Mouse (Mus musculus): Measurements from ENCODE around the gene Ehd3. TPM values are rescaled to one million over a fixed set of nuclear protein-coding genes. Genes with fewer than 3 reads are reported as not detected.
"Not testable (repeated sequence)": the region's sequence is repeated elsewhere in the genome, so short reads cannot be mapped to it uniquely, and the experiment has no call there.

The Ehd3 gene
- total RNA-seq, 2 experiments from 2014 or later: 1.3 TPM; not detected in 1

DNA sequence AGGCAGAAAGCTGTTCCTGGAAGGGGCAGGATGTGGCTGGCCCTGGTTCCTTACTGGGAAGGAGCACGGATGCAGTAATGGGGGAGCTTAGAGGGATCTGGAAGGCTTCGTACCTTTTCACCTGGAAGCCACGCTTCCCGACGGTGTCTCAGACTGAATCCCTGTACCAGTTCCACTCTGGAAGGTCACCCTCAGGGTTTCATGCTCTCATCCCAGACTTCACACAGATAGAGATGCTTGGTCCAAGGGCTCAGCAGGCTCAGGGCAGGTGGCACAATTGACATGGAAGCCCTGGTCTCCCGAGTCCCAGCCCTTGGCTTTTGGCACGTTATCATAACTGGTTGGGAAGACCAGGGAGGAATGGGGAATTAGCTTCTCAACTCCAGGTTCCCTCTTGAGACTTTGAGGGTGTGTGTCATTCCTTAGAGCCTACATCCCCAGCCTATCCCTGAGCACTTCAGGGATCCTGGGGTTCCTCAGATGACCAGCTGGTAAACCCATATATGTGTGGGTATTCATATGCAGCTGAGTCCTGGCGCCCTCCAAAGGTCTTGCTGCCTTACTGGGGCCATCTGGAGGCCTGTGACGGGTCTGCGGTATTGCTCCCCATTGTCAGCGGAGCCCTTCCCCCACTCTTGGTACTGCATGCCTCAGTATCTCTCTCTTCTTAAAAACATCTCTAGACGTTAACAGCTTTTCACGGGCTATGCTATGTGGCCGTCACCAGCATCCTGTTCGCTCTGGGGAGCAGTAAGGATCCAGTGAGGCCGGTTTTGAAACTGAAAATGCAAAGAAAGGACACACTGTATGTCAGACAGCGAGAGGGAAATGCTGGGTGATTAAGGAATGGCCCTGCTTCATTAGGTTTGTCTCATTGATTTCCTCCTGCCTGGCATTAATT is 19.4 kb downstream of the Ehd3 start:
- no peak for ATAC-seq (replicated peaks; ENCODE audit: low FRiP score, poor library complexity, severe bottlenecking)

DNA sequence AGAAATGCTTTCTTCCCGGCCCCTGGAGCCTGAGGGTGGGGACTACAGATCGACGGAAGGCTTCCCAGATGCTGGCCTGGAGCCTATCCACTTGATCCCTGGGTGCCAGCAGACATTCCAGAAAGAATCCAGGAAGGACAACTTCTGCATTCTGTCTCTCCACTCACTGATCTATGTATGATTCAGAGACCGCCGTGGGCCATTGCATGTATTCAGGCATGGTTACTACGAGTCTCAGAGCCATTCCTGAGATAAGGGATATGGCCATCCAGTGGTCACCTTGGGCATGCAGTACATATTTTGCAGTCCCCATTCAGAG is 20.0 kb downstream of the Ehd3 start:
- no peak for ATAC-seq (replicated peaks; ENCODE audit: low FRiP score, poor library complexity, severe bottlenecking)

DNA sequence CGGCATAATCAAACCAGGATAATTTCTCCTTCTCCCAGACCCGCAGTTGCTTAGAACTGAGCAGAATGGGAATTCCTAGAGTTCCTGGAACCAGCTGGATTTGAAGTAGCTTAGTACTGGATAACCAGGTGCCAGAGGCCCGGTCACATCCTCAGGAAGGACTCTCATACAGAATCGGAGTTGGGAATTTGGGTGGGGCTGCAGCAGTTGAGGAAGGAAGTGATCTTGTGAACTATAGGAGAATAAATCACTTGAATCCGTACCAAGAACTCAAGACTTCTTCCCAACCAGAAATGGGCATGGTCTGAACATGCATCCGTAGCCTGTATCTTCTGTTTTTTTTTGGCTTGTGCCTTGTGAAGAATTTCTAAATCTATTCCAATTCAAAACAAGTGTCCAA is 22.2 kb downstream of the Ehd3 start:
- ATAC-seq (replicated peaks; ENCODE audit: low FRiP score, poor library complexity, severe bottlenecking): no peak

DNA sequence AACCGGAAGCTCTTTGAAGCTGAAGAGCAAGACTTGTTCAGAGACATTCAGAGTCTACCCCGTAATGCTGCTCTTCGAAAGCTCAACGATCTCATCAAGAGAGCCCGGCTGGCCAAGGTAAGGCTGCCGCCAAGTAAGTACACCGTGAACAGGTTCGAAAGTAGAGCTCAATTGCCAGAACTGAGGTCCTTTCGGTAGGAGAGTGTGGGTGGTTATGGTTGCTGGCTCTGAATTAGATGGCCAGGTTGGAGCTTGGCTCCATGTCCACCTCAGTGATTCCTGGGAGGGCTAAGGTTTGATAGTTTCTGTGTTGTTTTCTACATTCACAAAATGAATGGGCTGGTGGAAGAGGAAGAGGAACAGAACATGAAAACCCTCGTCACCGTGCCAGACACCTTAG is 23.5 kb downstream of the Ehd3 start:
- no peak for ATAC-seq (replicated peaks; ENCODE audit: low FRiP score, poor library complexity, severe bottlenecking)

DNA sequence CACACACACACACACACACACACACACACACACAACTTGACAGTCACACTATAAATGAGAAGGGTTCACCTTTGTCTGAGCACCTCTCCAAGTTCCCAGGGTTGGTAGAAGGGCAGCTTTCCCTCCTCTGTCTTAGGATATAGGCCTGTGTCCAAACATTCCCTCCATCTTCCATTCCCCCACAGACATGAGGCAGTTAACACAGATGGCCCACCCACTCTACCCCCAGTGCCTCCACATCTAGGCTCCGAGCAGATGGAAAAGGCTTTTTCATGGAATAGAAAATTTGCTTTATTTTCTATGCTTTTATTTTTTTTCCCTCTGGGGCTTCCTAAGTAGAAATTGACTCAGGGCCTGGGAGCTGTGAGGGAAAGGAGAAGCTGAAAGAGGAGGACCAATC is 26.6 kb downstream of the Ehd3 start:
- no peak for ATAC-seq (replicated peaks; ENCODE audit: low FRiP score, poor library complexity, severe bottlenecking)

DNA sequence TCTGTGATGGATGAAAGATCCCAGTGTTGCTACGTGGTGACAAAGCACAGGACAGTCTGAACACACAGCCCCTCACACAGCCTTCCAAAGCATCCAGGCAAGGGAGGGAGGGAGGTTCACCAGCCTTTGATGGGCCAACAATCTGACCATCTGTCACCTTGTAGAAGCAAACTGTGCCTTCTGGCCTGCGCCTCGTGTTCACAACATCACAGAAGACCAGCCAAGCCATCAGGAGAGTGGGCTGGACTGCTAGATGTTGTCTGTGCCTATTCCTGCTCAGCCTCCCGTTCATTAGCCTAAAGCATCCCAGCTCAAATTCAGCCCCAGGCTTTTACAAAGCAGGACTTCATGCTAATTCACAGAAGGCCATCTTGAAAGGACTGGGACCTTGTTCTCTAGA is 27.5 kb downstream of the Ehd3 start:
- ATAC-seq (replicated peaks; ENCODE audit: low FRiP score, poor library complexity, severe bottlenecking): no peak

DNA sequence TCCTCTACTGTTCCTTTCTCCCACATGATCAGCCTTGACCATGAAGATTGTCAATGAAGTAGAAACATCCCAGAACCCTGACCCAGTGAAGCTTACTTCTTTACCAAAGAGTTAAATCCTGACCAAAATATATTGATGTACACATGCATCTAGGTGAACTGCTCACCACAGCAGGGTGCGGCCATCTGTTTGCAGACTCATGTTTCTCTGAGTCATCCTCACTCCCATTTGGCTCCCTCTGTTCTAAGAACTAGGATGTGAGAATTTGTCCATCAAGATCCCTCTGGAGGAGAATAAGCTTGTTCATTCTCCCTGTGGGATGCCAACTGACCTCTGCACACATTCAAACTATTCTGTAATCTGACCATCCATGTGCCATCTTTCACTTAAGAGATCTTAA is 29.0 kb downstream of the Ehd3 start:
- ATAC-seq (replicated peaks; ENCODE audit: low FRiP score, poor library complexity, severe bottlenecking): no peak

DNA sequence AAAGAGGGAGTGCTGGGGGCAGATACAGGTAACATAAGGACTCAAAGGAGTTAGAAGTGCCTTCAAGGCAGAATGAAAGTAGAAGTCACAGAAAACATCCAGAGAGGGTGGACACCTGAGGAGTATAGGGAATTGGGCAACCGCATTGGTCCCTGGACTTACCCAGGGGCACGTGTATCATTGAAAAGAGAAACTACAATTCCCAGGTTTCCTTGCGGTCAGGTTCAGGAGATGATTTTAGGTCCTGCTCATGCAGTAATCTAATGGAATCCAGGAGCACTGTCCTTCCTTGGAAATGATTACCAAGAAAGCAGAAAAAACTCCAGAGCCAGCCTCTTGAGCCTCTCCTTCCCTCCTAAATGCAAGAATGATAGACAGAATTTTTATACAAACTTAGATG is 29.5 kb downstream of the Ehd3 start:
- ATAC-seq (replicated peaks; ENCODE audit: low FRiP score, poor library complexity, severe bottlenecking): no peak

DNA sequence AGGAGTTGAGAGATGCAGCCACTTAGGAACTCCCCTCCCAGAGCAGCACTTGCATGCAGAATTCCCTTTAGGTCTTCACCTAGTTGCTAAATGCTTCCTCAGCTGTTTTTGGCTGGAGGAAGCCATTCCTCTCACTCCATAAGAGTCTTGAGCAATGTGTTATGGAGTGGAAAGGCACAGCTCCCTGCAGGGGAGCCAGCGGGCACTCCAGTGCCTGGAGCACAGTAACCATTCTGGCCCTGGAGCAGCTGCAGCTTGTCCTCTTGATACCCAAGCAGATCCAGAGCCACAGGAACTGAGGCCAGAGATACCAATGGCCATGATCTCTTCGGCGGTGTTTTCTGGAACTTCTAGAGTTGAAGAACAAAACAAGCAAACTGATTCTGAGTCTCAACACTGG is 32.7 kb downstream of the Ehd3 start:
- ATAC-seq (replicated peaks; ENCODE audit: low FRiP score, poor library complexity, severe bottlenecking): no peak

DNA sequence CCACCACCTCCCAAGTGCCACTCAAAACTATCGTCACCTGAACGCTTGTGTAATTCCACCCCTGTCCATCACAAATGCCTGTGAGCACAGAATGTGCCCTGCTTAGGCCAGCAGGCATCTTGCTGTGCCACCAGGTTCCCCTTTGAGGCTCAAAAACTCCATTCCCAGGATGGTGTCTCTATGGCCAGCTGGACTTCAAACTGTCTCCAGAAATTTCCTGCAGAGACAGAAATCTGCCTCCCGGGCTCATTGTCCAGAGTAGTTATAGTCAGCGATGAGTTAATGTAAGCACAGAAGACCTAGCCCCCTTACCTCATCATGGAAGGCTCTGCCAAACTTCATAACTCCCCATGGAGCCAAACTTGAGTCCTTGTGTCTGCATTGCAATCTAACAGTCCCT is 33.3 kb downstream of the Ehd3 start:
- no peak for ATAC-seq (replicated peaks; ENCODE audit: low FRiP score, poor library complexity, severe bottlenecking)

DNA sequence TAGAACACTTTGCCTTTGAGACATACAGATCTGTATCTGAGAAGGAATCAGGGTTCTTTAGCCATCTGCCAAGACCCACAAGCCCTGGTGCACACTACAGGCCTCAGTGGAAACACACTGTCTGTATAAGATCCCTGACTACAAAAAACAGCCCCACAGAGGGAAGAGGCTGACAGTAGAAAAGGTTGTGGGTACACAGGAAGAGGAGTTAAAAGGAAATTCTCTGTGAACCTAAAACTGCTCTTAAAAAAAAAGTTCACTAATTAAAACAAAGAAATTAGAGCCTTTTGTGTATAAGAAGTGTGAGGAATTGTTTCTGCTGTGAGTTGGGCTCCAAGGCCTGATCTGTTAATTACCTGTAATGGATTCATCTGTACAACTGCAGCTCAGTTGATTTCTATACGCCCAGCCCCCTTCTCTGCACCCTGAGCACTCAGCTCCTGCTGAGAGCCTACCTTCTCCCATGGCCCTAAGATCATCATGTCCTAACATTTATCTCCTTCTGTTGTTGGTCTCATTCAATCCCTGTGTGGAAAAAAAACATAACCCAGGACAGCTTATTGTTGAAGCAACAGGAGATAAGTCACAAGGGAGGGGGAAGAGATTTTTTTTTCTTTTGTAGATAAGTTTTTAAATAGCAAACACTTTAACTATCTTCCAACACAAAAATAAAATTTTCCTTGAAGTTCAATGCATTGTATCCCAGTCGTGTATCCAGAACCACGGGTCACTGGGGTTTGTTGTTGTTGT is 35.3 kb downstream of the Ehd3 start:
- ATAC-seq (replicated peaks; ENCODE audit: low FRiP score, poor library complexity, severe bottlenecking): no peak

DNA sequence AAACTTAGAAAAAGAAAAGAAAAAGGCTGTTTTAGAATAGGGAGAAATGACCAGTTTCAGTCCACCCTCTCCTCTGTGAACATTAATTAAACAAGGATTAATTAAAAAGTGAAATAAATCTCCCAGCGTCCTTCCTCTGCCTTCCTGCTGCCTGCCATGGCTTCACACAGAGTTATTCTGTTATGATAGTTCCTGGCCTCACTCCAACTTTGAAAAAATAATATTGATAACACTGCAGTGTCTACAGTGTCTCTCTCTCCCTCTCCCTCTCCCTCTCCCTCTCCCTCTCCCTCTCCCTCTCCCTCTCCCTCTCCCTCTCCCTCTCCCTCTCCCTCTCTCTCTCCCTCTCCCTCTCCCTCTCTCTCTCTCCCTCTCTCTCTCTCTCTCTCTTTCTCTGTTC is 35.9 kb downstream of the Ehd3 start:
- not testable (repeated sequence) for ATAC-seq (replicated peaks; ENCODE audit: low FRiP score, poor library complexity, severe bottlenecking)

DNA sequence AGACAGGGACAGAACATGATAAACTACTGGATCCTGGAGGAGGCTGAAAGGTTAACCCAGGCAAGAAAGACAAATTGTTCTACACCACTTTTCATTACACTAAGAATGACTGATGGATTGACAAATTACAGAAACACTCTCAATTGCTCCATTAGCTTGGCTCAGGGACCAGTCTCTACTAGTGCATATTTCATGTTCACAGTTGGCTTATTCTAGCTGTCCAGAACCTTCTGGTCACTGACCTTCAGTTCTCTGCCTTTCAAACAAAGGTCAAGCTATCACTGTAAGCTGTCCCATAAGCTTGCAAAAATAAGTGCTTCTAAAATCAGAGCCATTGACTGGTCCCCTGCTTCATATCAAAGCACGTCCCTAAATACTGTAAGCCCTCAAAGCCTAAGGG is 39.0 kb downstream of the Ehd3 start:
- ATAC-seq (replicated peaks; ENCODE audit: low FRiP score, poor library complexity, severe bottlenecking): no peak

DNA sequence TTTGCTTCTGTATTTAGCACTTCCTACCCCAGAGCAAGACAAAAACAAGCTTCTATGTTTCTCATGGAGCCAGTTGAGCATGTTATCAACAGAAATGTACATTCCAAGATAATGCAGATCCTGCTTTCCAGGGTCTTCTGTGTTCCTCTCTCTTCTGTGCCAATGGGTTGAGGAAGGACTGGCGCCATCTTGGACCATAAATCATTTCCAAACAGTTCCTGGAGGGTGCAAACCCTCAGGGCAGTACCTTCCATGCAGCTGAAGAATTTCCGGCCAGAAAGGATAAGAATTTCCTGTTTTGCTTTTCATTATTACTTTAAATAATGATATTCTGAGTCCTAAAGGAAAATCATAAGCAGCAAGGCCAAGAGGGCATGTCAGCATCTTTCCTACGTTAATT is 41.7 kb downstream of the Ehd3 start:
- ATAC-seq (replicated peaks; ENCODE audit: low FRiP score, poor library complexity, severe bottlenecking): no peak

DNA sequence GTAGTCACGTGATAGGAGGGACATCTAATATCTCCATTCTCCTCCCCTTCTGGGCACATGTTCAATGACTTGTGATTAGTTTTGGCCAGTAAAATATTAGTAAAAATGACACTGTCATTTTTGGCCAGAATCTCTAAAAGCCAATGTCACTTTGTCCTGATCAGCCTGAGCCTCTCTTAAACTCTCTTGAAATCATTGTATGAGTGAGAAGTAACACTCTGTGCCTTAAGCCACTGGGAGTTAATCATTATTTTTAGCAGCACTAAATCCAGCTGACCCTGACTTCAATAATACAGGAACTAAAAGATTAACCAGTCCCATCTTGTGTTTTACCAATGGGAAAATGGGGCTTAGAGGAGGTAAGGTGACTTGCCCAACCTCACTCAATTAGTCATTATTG is 43.5 kb downstream of the Ehd3 start:
- no peak for ATAC-seq (replicated peaks; ENCODE audit: low FRiP score, poor library complexity, severe bottlenecking)

DNA sequence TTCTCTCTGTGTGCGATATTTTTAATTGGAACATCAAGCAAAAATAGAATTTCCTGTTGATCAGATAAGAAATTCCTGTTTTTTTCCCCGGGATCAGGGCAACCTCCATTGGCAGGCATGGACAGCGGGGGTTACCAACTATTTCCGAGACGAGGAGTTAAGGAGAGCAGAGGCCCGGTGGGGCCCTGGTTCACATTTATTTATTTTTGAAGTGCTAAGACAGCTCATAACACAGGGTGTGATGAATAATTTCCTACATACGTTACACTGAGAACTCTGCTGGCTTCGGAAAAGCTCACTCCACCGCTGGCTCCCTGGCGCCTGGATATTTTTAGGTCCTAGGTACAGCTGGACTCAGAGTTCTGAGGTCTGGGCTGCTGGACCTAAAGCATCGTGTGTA is 49.1 kb downstream of the Ehd3 start:
- ATAC-seq (replicated peaks; ENCODE audit: low FRiP score, poor library complexity, severe bottlenecking): no peak

DNA sequence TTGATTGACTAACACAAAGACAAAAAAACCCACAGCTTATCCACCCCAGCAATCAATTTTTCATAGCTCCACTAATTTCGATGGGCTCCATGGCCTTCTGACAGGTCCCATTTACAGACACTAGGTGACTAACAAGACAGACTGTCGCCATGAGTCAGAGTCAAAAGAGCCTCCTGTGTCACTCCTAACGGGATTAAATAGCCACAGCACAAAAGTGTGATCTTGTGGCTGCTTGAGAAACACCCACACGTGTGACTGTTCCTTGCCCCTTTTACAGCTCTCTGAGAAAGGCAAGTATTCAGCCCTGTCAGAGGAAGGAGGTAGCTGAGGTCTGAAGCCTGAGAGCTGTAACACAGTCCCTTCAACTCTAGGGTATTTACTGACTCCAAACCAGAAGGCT is 49.8 kb downstream of the Ehd3 start:
- ATAC-seq (replicated peaks; ENCODE audit: low FRiP score, poor library complexity, severe bottlenecking): no peak

DNA sequence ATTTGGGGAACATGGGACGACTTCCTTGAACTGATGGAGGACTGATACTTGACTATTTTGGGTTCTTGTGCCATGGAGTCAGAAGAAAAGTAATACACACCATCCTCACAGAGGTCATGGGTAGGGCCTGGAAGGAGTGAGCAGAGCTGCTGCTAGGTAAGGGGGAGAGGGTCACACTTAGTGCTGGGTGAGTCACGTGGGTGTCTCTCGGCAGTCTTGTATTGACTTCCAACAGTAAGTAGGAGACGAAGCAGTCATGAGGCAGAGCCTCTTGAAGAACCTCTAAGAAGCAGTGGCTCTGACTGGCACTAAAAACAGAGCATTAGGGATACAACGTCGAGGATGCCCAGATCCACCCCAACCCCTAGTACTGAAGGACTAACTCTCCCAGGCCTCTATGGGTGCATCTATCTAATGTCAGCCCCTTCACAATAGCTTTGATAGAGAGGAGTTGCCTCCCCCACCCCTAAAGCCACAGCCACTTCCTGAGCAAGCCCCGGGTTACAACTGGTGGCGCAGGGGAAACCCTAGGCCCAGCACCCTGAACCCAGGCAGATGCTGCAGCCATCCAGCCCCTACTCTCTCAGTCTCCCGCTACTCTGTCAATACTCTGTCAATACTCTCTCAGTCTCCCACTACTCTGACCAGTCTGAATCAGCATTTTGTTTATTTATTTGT is 65.2 kb downstream of the Ehd3 start:
- no peak for ATAC-seq (replicated peaks; ENCODE audit: low FRiP score, poor library complexity, severe bottlenecking)

DNA sequence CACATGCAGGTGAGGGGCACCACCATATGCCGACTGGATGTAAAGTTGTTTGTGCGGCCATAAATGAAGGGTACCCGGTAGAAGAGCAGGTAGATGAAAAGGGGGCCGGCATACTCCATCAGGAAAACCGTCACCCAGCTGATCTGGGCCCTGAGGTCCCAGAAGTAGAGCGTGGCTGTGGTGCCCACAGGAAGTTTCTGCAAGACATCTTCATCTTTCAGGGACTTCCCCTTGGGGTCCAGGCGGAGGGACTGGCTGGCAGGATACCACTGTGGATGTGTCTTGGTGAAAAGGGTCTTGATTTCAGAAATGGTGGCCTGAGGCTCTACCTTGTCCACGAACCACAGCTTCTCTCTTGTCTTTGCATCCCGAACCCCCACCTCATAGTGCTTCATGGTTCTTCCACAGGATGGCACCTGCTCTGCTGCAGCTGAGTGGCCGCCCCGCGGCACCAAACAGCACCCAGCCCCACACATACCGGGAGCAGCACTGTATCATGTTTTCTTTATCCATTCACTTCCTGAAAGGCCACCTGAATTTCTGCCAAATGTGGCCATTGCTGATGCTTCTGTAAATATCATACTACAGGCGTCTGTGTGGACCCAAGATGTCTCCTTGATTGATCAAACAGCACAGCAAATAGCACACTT is 67.1 kb downstream of the Ehd3 start:
- ATAC-seq (replicated peaks; ENCODE audit: low FRiP score, poor library complexity, severe bottlenecking): no peak

DNA sequence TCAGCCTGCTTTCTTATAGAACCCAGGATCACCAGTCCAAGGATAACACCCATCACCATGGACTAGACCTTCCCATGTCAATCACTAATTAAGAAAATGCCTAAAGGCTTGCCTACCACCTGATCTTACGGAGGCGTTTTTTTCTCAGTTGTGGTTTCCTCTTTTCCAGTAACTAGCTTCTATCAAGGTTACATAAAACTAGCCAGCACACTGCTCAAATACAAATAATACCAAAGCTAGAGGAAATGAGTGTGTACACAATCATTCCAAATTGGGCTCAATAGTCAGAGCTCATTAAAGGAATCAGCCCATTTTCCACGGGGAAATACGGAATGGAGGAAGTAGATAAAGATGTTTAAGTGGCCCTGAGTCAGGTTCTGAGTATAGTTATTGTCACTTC is 71.3 kb downstream of the Ehd3 start:
- ATAC-seq (replicated peaks; ENCODE audit: low FRiP score, poor library complexity, severe bottlenecking): no peak

DNA sequence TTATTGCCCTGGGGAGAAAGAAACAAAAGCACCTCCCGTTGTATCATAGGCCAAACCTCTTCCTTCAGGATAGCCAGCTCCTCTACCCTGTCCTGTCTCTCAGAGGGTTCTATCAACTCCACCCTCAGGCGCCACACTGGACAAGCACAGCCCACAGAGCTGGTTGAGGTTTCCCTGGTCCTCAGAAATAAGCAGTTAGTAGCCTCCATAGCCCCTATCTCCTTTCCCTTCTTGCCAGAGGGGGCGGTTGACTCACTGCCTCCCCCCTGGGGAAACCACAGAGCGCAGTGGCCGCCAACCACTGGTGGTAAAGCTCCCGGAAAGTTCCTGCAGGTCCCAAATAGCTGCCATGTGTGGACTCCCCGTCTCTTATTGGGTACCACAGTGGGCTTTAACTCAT is 71.7 kb downstream of the Ehd3 start:
- no peak for ATAC-seq (replicated peaks; ENCODE audit: low FRiP score, poor library complexity, severe bottlenecking)
